Mouse (Mus musculus) ES-Bruce4 (cell line): ENCODE results near the gene Barx2. TPM values are rescaled to one million over a fixed set of nuclear protein-coding genes. Genes with fewer than 3 reads are reported as not detected.

Source experiments
- H3K27ac ChIP-seq: 2 replicates; pipeline ENCODE4 v1.5.1; 2012; ENCODE audit warnings: low read length, inconsistent platforms; ENCODE audit not compliant: insufficient read depth
- H3K27me3 ChIP-seq: 2 replicates; pipeline ENCODE4 v1.6.1; 2012; ENCODE audit warnings: mild to moderate bottlenecking, low read length, inconsistent platforms; ENCODE audit not compliant: control insufficient read depth, poor library complexity, insufficient read depth, severe bottlenecking
- H3K36me3 ChIP-seq: 2 replicates; pipeline ENCODE4 v1.6.1; 2012; ENCODE audit warnings: inconsistent platforms, mild to moderate bottlenecking, low read length, moderate library complexity; ENCODE audit not compliant: control insufficient read depth, poor library complexity, insufficient read depth, severe bottlenecking
- H3K4me1 ChIP-seq: one replicate; pipeline ENCODE4 v1.8.1; 2011; ENCODE audit warnings: low read length; ENCODE audit not compliant: control insufficient read depth, insufficient read depth
- H3K4me3 ChIP-seq: 2 replicates; pipeline ENCODE4 v1.5.1; 2011; ENCODE audit warnings: low read depth, mild to moderate bottlenecking, low read length
- H3K9ac ChIP-seq: 2 replicates; pipeline ENCODE4 v1.6.1; 2012; ENCODE audit warnings: low read depth, mild to moderate bottlenecking, inconsistent platforms; ENCODE audit not compliant: poor library complexity, severe bottlenecking
- H3K9me3 ChIP-seq: replicated peaks from 2 replicates; pipeline ENCODE4 v1.6.1; 2012; ENCODE audit warnings: mild to moderate bottlenecking, low read length, inconsistent platforms; ENCODE audit not compliant: control insufficient read depth, poor library complexity, insufficient read depth, severe bottlenecking
- CTCF ChIP-seq: IDR thresholded peaks from one replicate; pipeline ENCODE4 v1.8.1; 2011; ENCODE audit warnings: low read depth, low read length
- EP300 ChIP-seq: IDR thresholded peaks from 2 replicates; pipeline ENCODE4 v1.6.1; 2011; ENCODE audit warnings: low read depth, low read length; ENCODE audit not compliant: insufficient read depth
- POLR2A ChIP-seq: IDR thresholded peaks from one replicate; pipeline ENCODE4 v1.8.1; 2011; ENCODE audit warnings: low read length; ENCODE audit not compliant: insufficient read depth
- polyA plus RNA-seq: library from polyadenylated mRNA; stranded (reverse); fragments of >200 nt; gene quantifications from 2 replicates; pipeline ENCODE4 v1.2.4, GENCODE M21; 2011; ENCODE audit warnings: low read depth; ENCODE audit not compliant: missing spikeins, insufficient read depth, insufficient read length

Barx2 gene
- polyA plus RNA-seq, 1 experiment = not detected

- H3K4me1 ChIP-seq = no peaks in the 10 kb centered on the region
- TF ChIP-seq CTCF (no peak), EP300 (no peak), POLR2A (no peak)
- H3K36me3 ChIP-seq = no peaks in the 10 kb centered on the region
- no peaks in the 10 kb centered on the region for H3K9me3 ChIP-seq
- H3K27me3 ChIP-seq = peaks cover 25% of the 10 kb centered on the region
- H3K9ac ChIP-seq = peak overlapping the region; percentile 19
- H3K27ac ChIP-seq = no peak overlapping the region
- peak overlapping the region; percentile 68 for H3K4me3 ChIP-seq
Measured at GRCm38 (mm10) chr9:31912553-31912920, 725 bp downstream of the Barx2 start.

- Histone ChIP-seq H3K9me3 (no peaks in the 10 kb centered on the region), H3K27ac (no peak overlapping the region), H3K9ac (no peak overlapping the region), H3K27me3 (peaks cover 20% of the 10 kb centered on the region), H3K4me3 (no peak overlapping the region), H3K4me1 (no peaks in the 10 kb centered on the region), H3K36me3 (no peaks in the 10 kb centered on the region)
- TF ChIP-seq CTCF (no peak), EP300 (no peak), POLR2A (no peak)
Measured at GRCm38 (mm10) chr9:31910221-31910620, 3.0 kb downstream of the Barx2 start.

- TF ChIP-seq EP300 (no peak), CTCF (no peak), POLR2A (no peak)
- H3K27ac ChIP-seq = no peak overlapping the region
- no peaks in the 10 kb centered on the region for H3K36me3 ChIP-seq
- no peak overlapping the region for H3K4me3 ChIP-seq
- H3K27me3 ChIP-seq = no peaks in the 10 kb centered on the region
- H3K9ac ChIP-seq = no peak overlapping the region
- no peaks in the 10 kb centered on the region for H3K9me3 ChIP-seq
- H3K4me1 ChIP-seq = no peaks in the 10 kb centered on the region
Measured at GRCm38 (mm10) chr9:31901781-31902180, 11.5 kb downstream of the Barx2 start.

- no peak overlapping the region for H3K4me3 ChIP-seq
- TF ChIP-seq POLR2A = no peak
- no peak for TF ChIP-seq CTCF
- no peak for TF ChIP-seq EP300
Measured at GRCm38 (mm10) chr9:31894775-31895320, 18.4 kb downstream of the Barx2 start.

GRCm38 (mm10) chr9:31888333-31888732 is 24.9 kb downstream of the Barx2 start:
- Histone ChIP-seq H3K27me3 (no peaks in the 10 kb centered on the region), H3K4me3 (no peak overlapping the region), H3K36me3 (no peaks in the 10 kb centered on the region), H3K9ac (no peak overlapping the region), H3K4me1 (no peaks in the 10 kb centered on the region), H3K27ac (no peak overlapping the region), H3K9me3 (no peaks in the 10 kb centered on the region)
- TF ChIP-seq POLR2A (no peak), CTCF (no peak), EP300 (no peak)

More at GRCm38 (mm10) chr9:31894775-31895320, 18.4 kb downstream of the Barx2 start:
- Histone ChIP-seq H3K27ac (no peak overlapping the region), H3K4me1 (no peaks in the 10 kb centered on the region), H3K27me3 (no peaks in the 10 kb centered on the region), H3K9me3 (no peaks in the 10 kb centered on the region), H3K9ac (no peak overlapping the region), H3K36me3 (no peaks in the 10 kb centered on the region)

- Histone ChIP-seq H3K4me3 (no peak overlapping the region), H3K27ac (no peak overlapping the region), H3K36me3 (no peaks in the 10 kb centered on the region), H3K27me3 (no peaks in the 10 kb centered on the region), H3K9me3 (no peaks in the 10 kb centered on the region), H3K4me1 (no peaks in the 10 kb centered on the region), H3K9ac (no peak overlapping the region)
- no peak for TF ChIP-seq CTCF
- no peak for TF ChIP-seq EP300
- TF ChIP-seq POLR2A = no peak
Measured at GRCm38 (mm10) chr9:31886258-31886657, 27.0 kb downstream of the Barx2 start.
